Mouse (Mus musculus) small intestine, adult 2 months (tissue): Measurements from ENCODE around the gene Fyn. TPM values are rescaled to one million over a fixed set of nuclear protein-coding genes. Genes with fewer than 3 reads are reported as not detected.

ENCODE experiments used
- H3K27ac ChIP-seq: fragments of 200-500 bp; 2 replicates; pipeline ENCODE4 v1.5.1; 2012; ENCODE audit warnings: low read depth, low read length, control low read depth, inconsistent platforms; ENCODE audit not compliant: insufficient read depth
- H3K27me3 ChIP-seq: fragments of 200-500 bp; 2 replicates; pipeline ENCODE4 v1.6.1; 2012; ENCODE audit warnings: mild to moderate bottlenecking, moderate library complexity, low read length, inconsistent platforms; ENCODE audit not compliant: control insufficient read depth, insufficient read depth
- H3K36me3 ChIP-seq: fragments of 200-500 bp; 2 replicates; pipeline ENCODE4 v1.6.1; 2012; ENCODE audit warnings: mild to moderate bottlenecking, low read length, control low read depth, inconsistent platforms; ENCODE audit not compliant: control insufficient read depth, insufficient read depth
- H3K4me1 ChIP-seq: fragments of 200-500 bp; 2 replicates; pipeline ENCODE4 v1.6.1; 2012; ENCODE audit warnings: low read length, inconsistent platforms, mixed read lengths; ENCODE audit not compliant: control insufficient read depth, insufficient read depth, insufficient read length
- H3K4me3 ChIP-seq: fragments of 200-500 bp; 2 replicates; pipeline ENCODE4 v1.5.1; 2012; ENCODE audit warnings: low read depth, mild to moderate bottlenecking, control low read depth, inconsistent platforms, low read length, moderate library complexity
- CTCF ChIP-seq: fragments of 200-500 bp; IDR thresholded peaks from 2 replicates; pipeline ENCODE4 v1.5.1; 2012; ENCODE audit warnings: low read depth, mild to moderate bottlenecking, control low read depth, inconsistent platforms, low read length, moderate library complexity, mixed read lengths; ENCODE audit not compliant: insufficient replicate concordance, insufficient read length; ENCODE audit errors: extremely low read depth
- POLR2A ChIP-seq: fragments of 200-500 bp; IDR thresholded peaks from 2 replicates; pipeline ENCODE4 v1.6.1; 2012; ENCODE audit warnings: low read depth, mild to moderate bottlenecking, control low read depth, inconsistent platforms, low read length, moderate library complexity
- WGBS: fragments of 180-500 bp; shearing (Covaris S2); methylation state at CpG from one replicate; pipeline ENCODE4 v1.1.7; 2018; 5-methylcytosine and 5-hydroxymethylcytosine counted together
- polyA plus RNA-seq: library from polyadenylated mRNA; depleted of rRNA; stranded (reverse); fragments of >200 nt; gene quantifications from 2 replicates; pipeline ENCODE4 v1.2.3, GENCODE M21; 2012

Fyn gene
- polyA plus RNA-seq, 1 experiment: 7.3 TPM

DNA sequence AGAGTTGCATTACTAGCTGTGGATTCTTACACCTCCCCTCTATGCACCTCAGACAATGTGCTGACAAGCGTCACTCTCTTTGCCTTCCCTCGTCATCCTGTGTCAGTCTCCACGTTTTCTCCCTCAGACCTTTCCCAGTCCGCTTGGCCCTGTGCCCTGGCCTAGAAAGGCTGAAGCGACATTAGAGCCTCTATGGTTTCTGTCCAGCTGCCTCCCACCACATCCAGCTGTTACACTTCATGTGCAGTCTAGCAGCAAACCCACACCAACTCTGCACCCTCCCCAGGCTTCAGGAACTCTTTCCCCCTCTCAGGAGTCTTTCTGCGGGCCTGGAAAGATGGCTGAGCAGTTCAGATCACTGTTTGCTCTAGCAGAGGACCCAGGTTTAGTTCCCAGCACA, 98.7 kb downstream of the Fyn start:
- no peak overlapping the region for H3K4me3 ChIP-seq
- WGBS: 70% methylated on average over 6 of the region's 6 CpGs
- TF ChIP-seq CTCF (no peak), POLR2A (no peak)
- no peak overlapping the region for H3K27ac ChIP-seq
- H3K36me3 ChIP-seq: no peaks in the 10 kb centered on the region
- H3K4me1 ChIP-seq: peaks cover 12% of the 10 kb centered on the region
- no peaks in the 10 kb centered on the region for H3K27me3 ChIP-seq

DNA sequence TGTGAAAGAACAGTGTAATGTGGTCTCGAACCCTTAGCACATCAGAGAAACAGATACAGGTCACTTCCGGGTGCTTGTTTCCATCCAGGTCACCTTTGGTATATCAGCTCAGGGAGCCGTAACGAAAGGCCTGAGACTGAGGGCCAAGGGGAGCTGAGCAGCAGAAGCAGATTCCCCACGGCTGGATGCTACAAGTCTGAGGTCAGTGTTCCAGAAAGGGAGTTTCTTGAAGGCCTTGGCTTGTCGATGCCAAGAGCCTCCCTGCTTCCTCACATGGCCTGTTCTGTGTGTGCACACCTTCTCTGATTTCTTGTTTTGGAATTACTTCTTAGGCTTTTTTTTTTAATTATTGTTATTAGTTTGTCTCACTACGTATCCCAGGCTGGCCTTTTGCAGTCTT, 99.2 kb downstream of the Fyn start:
- 85% methylated on average over 7 of the region's 7 CpGs for WGBS
- H3K27me3 ChIP-seq: no peaks in the 10 kb centered on the region
- no peak overlapping the region for H3K27ac ChIP-seq
- no peaks in the 10 kb centered on the region for H3K36me3 ChIP-seq
- H3K4me1 ChIP-seq: peaks cover 12% of the 10 kb centered on the region
- no peak overlapping the region for H3K4me3 ChIP-seq
- TF ChIP-seq CTCF (no peak), POLR2A (no peak)

DNA sequence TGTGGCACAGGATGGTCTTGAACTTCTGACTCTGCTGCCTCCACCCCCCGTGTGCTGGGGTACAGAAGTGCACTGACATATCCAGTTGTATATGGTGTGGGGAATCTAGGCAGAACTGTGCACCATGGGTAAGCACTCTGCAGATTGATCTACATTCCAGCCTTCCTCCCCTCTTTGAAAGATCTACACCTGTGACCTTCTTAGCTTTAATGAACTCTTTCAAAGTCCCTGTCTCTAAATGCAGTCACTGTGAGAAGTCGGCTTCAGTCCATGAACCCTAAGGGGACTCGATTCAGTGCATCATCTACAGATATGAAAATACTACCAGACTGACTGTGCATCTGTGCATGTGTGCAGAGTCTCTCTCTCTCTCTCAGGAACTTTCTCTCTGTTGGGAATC, 99.9 kb downstream of the Fyn start:
- Histone ChIP-seq H3K36me3 (no peaks in the 10 kb centered on the region), H3K4me3 (no peak overlapping the region), H3K27ac (no peak overlapping the region), H3K27me3 (no peaks in the 10 kb centered on the region), H3K4me1 (peaks cover 10% of the 10 kb centered on the region)
- no peak for TF ChIP-seq CTCF
- no peak for TF ChIP-seq POLR2A
- 84% methylated on average over 3 of the region's 3 CpGs for WGBS

DNA sequence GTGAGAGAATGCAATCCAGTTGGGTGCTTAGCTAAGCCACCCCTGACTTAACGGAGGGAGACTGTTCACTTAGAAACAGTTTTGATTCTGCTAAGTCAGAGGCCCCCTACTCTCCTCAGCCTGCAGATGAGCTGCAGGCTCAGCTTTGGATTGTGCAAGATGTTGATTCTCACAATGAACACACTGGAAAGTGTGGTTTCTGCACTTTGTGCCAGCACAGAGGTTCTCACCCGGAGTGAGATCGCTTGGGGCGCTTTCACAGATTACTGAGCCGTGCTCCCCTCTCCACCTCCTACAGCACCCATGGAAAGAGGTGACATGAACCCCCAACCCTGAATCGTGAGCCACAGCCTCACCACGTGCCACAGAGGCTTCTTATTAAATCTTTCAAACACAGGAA, 100.7 kb downstream of the Fyn start:
- no peak overlapping the region for H3K4me3 ChIP-seq
- H3K36me3 ChIP-seq: no peaks in the 10 kb centered on the region
- TF ChIP-seq POLR2A (no peak), CTCF (no peak)
- H3K27me3 ChIP-seq: no peaks in the 10 kb centered on the region
- 80% methylated on average over 7 of the region's 7 CpGs for WGBS
- no peak overlapping the region for H3K27ac ChIP-seq
- peaks cover 10% of the 10 kb centered on the region for H3K4me1 ChIP-seq

DNA sequence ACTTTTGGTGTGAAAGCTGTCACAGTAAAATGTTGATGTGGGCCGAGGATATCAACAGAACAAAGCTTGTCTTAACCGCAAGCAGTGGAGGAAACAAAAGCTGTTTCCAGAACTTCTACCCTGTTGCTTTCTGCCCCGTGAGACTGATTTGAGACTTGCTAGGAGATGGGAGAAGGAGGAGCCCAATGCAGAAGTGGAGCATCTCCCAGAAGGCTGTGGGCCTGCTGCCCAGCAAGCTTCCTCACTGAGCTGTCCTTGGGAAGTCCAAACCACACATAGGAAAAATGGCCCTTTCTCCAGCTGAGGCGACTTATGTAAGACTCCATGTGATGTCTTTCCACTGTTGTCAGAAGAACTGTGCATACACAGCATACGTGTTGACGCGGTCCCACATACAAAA, 101.7 kb downstream of the Fyn start:
- no peaks in the 10 kb centered on the region for H3K36me3 ChIP-seq
- H3K4me1 ChIP-seq: peaks cover 10% of the 10 kb centered on the region
- TF ChIP-seq POLR2A: no peak
- no peak for TF ChIP-seq CTCF
- H3K27me3 ChIP-seq: no peaks in the 10 kb centered on the region
- 79% methylated on average over 7 of the region's 7 CpGs for WGBS
- no peak overlapping the region for H3K27ac ChIP-seq
- no peak overlapping the region for H3K4me3 ChIP-seq

DNA sequence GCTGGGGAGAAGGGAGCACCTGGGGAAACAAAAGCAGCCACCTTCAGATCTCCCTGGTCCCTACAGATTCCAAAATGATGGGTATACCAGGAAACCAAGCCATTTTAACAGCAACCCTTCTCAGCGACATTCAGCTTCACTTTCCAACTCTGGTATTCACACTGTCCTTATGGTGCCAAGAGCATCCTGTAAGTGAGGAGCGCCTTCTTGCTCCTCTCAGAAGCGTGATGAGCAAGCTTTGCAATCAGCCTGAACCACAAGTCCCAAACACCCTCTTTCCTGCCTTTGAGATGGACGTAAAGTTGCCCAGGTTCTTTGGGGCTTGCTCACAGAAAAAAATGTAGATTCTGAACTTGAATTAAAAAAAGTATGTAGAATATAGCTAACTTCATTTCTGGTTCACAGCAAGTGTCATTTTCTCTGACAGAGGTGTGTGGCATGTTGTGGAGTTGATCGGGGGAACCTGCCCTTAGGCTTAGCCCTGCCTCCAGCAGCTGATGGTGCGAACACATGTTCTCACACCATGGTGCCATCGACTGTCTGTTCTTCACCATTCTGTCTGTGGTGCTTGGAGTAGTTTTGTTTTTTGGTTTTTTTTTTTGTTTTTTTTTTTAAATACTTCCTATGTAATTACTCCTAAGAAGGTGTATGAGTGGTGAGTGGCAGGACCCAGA, 102.5 kb downstream of the Fyn start:
- WGBS: 87% methylated on average over 7 of the region's 7 CpGs

DNA sequence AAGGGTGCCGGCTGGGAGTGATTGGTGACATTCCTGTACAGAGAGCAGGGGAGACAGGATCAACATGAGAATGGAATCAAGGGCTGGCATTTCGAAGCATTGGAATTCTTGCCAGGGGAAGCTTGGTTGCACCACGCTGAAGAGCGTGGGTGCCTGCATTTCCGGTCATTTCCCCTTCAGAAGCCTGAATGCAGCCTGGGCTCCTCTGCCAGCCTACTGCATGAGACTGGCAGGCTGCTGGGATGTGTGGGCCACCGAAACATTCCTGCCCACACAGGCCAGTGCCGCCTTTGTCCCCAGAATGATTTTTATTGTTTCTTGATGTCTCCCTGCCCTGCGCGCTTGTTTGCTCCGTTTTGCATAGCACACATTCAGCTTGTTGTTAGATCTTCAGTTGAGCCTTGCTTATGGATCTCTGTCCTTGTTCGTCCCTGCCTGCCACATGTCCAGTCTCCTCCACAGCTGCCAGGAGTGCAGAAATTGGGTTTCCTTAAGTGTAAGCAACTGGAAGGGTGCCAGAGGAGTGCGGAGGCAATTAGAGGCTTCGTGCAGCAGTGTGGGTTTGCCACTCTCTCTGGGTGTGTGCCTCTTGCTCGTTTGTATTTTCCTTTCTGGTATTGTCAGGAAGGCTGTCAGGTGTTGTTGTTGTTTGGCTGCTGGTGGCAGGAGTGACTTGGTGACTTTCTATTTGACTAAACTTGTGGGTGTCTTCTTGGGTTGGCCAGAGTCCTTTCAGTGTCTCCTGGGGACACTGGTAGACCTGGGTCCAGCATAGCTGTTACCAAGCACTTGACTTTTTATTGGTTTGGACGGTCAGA, 103.3 kb downstream of the Fyn start:
- WGBS: 41% methylated on average over 15 of the region's 15 CpGs
- no peak overlapping the region for H3K4me3 ChIP-seq
- H3K27me3 ChIP-seq: no peaks in the 10 kb centered on the region
- H3K4me1 ChIP-seq: peaks cover 10% of the 10 kb centered on the region
- no peaks in the 10 kb centered on the region for H3K36me3 ChIP-seq
- H3K27ac ChIP-seq: no peak overlapping the region
- TF ChIP-seq POLR2A (no peak), CTCF (no peak)

More for the DNA sequence above, 102.5 kb downstream of the Fyn start:
- TF ChIP-seq CTCF: no peak
- Histone ChIP-seq H3K36me3 (no peaks in the 10 kb centered on the region), H3K27me3 (no peaks in the 10 kb centered on the region), H3K27ac (no peak overlapping the region), H3K4me1 (peaks cover 10% of the 10 kb centered on the region), H3K4me3 (no peak overlapping the region)
